Mouse (Mus musculus) cerebellum, postnatal 36 days (tissue): ENCODE results near the gene Slc29a2.

Experiments used
- DNase-seq, 2 experiments: peaks; one replicate each; pipeline ENCODE4 v3.0.0; 2021 to 2022; ENCODE audit warnings: mixed read lengths in 2 of 2

Slc29a2 gene

GRCm38 (mm10) chr19:5036577-5036976, 12.9 kb downstream of the Slc29a2 start:
- no peak for DNase-seq

DNA sequence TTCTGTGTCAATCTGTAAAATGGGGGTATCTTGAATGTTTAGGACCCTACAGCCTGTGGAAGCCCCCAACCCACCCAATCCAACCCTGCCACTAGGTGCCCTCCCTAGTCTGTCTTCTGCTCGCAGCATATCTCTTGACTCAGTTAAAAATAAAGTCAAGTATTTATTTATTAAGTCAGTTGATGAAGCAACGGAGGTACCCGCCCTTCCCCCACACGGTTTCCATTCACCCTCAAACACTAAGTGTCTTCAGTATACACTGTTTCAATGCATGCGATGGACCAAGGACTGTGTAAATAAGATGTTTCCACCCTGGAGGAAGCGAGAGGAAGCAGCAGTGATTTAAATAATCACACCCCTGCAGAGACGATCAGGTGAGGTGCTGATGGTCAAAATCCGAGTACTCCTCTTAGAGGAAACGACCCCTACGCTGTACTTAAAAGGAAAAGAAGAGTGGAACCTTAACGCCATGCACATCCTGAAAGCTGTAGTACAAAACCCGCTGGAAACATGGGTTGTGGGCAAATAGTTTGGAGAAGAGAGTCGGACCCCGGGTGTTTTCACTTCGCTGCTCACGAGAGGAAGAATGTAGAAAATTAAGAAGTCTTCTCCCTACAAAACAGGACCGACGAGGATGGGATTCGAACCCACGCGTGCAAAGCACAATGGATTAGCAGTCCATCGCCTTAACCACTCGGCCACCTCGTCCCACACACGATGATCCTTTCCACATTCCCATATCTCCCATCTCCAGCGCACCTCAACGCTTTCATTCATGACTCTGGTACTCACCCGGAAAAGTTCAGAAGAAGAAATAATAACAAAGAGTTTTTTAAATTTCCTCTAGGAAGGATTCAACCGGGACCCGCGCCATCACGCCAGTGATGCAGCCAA, 14.3 kb downstream of the Slc29a2 start:
- DNase-seq, result peak; percentile 93 to 98

DNA sequence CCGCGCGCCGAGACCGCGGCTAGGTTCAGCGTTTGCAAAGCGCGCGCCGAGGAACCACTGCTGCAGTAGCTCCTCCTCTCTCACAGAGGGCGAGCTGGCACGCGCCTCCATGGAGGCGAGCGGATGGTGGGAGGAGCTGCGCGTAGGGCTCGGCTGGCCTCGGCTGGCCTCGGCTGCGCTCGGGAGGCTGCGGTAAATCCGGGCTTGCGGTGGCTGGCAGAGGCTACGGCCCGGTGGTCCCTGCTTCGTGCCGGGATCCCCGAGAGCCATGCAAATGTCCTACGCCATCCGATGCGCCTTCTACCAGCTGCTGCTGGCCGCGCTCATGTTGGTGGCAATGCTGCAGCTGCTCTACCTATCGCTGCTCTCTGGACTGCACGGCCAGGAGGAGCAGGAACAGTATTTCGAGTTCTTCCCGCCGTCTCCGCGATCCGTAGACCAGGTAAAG, 15.1 kb downstream of the Slc29a2 start, which contains the start of the genes B4gat1 and AC124502.3:
B4gat1 (plus strand) TSS at position 118 of the 448 bp plus-strand sequence.
AC124502.3 (plus strand) TSS at position 183 of the 448 bp plus-strand sequence.
- peak; percentile 93 to 94 for DNase-seq

DNA sequence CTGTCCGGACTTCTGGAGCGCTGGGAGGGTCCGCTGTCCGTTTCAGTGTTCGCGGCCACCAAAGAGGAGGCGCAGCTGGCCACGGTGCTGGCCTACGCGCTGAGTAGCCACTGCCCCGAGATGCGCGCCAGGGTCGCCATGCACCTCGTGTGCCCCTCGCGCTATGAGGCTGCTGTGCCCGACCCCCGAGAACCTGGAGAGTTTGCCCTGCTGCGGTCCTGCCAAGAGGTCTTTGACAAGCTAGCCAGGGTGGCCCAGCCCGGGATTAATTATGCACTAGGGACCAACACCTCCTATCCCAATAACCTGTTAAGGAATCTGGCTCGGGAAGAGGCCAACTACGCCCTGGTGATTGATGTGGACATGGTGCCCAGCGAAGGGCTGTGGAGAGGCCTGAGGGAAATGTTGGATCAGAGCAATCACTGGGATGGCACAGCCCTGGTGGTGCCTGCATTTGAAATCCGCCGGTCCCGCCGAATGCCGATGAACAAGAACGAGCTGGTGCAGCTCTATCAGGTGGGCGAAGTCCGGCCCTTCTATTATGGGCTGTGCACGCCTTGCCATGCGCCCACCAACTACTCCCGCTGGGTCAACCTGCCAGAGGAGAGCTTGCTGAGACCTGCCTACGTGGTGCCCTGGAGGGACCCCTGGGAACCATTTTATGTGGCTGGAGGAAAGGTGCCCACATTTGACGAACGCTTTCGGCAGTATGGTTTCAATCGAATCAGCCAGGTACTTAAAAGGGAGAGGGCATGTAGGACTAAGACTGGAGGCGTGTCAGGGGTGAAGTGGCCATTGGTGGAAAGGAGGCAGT, 15.8 kb downstream of the Slc29a2 start:
- peak in 1 of 2 experiments; percentile 26 for DNase-seq

GRCm38 (mm10) chr19:5040862-5041523, 17.3 kb downstream of the Slc29a2 start, which contains the start of gene Brms1:
TSS of gene Brms1 (plus strand) at chr19:5041354.
- DNase-seq, result peak; percentile 86 to 90

GRCm38 (mm10) chr19:5041588-5041987, 17.9 kb downstream of the Slc29a2 start:
- no peak for DNase-seq

- no peak for DNase-seq
These were observed 21.9 kb downstream of the Slc29a2 start for GRCm38 (mm10) chr19:5045531-5045930.

GRCm38 (mm10) chr19:5048138-5049056, 24.7 kb downstream of the Slc29a2 start:
- no peak for DNase-seq

DNA sequence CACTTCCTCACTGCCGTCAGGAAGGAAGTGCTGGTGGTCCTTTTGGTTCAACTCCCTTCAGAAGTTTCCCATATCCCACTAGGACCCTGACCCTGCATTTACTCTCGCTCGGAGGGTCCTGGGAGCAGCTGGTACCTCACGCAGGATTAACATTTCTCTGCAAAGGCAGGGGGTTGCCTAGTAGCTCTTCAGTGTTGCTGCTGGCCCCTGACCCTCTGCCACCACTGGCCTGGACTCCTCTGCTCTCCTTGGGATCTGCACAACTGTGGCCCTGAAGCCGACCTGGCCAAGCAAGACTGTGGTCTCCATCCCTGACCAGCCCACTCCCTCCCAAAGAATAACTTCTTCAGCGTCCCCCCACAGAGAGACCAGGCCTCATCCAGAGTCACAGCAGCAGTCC, 25.7 kb downstream of the Slc29a2 start:
- DNase-seq, result no peak

DNA sequence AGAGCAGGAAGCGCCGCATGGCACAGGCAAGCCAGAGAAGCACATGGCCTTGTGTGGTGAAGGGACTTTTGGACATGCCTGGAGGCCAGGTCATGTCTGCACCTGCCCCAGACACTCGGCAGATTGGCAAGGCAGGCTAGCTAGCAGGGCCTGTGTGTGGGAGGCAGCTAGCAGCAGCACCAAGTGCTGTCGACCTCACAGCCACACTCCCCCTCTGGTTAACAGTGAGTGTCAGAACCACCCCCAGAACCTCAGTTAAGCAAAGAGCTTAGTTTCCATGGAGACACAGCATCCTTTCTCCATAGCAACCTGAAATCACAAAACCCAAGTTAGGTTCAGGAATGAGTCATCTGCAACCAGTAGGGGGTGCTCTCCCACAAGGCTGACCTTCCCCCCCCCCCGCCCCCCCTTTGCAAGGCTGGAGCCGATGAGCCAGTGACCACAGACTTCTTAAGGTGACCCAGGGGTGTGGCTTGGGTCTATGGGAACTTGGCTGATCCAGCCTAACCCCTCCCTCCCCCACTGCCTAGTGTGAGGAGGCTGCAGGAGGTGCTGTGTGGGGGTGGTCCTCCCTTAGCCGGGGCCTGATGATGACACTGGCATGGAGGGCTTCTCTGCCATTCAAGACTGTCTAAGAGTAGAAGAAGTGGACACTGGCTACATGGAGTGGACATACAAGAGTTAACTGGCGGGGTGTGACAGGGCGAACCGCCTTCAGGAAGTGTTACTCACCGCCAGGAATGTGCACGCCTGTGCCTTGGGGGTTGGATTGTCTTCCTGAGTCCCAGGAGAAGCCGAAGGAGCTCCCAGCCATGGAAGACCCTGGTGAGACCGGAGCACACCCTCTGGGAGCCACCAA, 26.6 kb downstream of the Slc29a2 start, which contains the start of gene Rin1:
Rin1 (plus strand) TSS at position 435 of the 859 bp plus-strand sequence.
- no peak for DNase-seq

- DNase-seq, result no peak
These were observed 27.4 kb downstream of the Slc29a2 start for GRCm38 (mm10) chr19:5051031-5051430.

GRCm38 (mm10) chr19:5051515-5051914, 27.9 kb downstream of the Slc29a2 start:
- no peak for DNase-seq

- peak; percentile 34 to 45 for DNase-seq
These were observed 28.6 kb downstream of the Slc29a2 start for GRCm38 (mm10) chr19:5052166-5052822.

DNA sequence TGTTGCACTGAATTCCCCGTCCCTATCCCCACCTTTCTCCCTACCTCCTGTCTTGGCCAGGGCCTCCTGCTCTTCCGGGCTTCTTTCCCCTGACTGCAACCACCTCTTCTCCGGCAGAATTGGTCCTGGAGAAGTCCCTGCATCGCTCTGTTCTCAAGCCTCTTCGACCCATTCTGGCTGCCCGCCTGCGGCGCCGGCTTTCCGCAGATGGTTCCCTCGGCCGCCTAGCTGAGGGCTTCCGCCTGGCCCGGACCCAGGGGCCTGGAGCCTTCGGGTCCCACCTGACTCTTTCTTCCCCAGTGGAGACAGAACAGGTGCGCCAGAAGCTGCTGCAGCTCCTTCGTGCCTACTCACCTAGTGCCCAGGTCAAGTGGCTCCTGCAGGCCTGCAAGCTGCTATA, 29.2 kb downstream of the Slc29a2 start:
- peak; percentile 60 to 75 for DNase-seq

- DNase-seq, result peak; percentile 64 to 80
These were observed 30.2 kb downstream of the Slc29a2 start for GRCm38 (mm10) chr19:5053909-5054308.

DNA sequence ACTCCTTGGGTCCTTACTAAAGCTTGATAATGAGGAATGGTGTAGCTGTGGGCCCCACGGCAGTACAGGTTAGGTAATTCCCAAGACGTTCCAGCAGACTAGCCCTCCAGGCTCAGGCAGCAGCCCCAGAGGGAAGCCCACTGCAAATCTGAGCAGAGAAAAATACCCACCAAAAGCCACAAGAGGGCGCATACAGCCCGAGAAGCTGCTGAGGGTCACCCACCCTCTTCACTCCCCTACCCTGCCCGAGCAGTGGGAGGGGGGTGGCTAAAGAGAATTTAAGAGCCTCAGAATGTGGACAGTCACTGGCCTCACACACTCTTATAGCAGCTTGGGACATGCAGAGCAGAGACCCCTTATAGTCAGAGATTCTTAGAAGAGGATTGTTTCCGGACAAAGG, 32.6 kb downstream of the Slc29a2 start:
- DNase-seq, result no peak

GRCm38 (mm10) chr19:5057876-5058775, 34.5 kb downstream of the Slc29a2 start:
- DNase-seq, result no peak
